Mouse (Mus musculus): ENCODE measurements around the gene Mansc4.

The Mansc4 gene

GRCm38 (mm10) chr6:147086594-147087225 is at the start of gene Mansc4:
Gene Mansc4, minus strand, starts transcription at chr6:147087032.
- TF ChIP-seq GATA4 (IDR thresholded peaks at IDR 0.05; ENCODE audit: insufficient replicate concordance, low read length): no peak

GRCm38 (mm10) chr6:147127239-147127638 is 40.4 kb upstream of the Mansc4 start:
- no peak for TF ChIP-seq GATA4 (IDR thresholded peaks at IDR 0.05; ENCODE audit: insufficient replicate concordance, low read length)

GRCm38 (mm10) chr6:147121320-147121719 is 34.5 kb upstream of the Mansc4 start:
- TF ChIP-seq GATA4 (IDR thresholded peaks at IDR 0.05; ENCODE audit: insufficient replicate concordance, low read length): no peak

- TF ChIP-seq GATA4 (IDR thresholded peaks at IDR 0.05; ENCODE audit: insufficient replicate concordance, low read length): no peak
Observed at GRCm38 (mm10) chr6:147118190-147118589, 31.4 kb upstream of the Mansc4 start.

- no peak for TF ChIP-seq GATA4 (IDR thresholded peaks at IDR 0.05; ENCODE audit: insufficient replicate concordance, low read length)
Observed at GRCm38 (mm10) chr6:147117764-147118163, 30.9 kb upstream of the Mansc4 start.

GRCm38 (mm10) chr6:147116579-147116978 is 29.7 kb upstream of the Mansc4 start:
- no peak for TF ChIP-seq GATA4 (IDR thresholded peaks at IDR 0.05; ENCODE audit: insufficient replicate concordance, low read length)

GRCm38 (mm10) chr6:147109283-147109682 is 22.5 kb upstream of the Mansc4 start:
- TF ChIP-seq GATA4 (IDR thresholded peaks at IDR 0.05; ENCODE audit: insufficient replicate concordance, low read length): no peak

- TF ChIP-seq GATA4 (IDR thresholded peaks at IDR 0.05; ENCODE audit: insufficient replicate concordance, low read length): no peak
Observed at GRCm38 (mm10) chr6:147106716-147107115, 19.9 kb upstream of the Mansc4 start.

- TF ChIP-seq GATA4 (IDR thresholded peaks at IDR 0.05; ENCODE audit: insufficient replicate concordance, low read length): no peak
Observed at GRCm38 (mm10) chr6:147105529-147105928, 18.7 kb upstream of the Mansc4 start.

GRCm38 (mm10) chr6:147102293-147102692 is 15.5 kb upstream of the Mansc4 start:
- TF ChIP-seq GATA4 (IDR thresholded peaks at IDR 0.05; ENCODE audit: insufficient replicate concordance, low read length): no peak

GRCm38 (mm10) chr6:147099458-147100277 is 12.8 kb upstream of the Mansc4 start:
- TF ChIP-seq GATA4 (IDR thresholded peaks at IDR 0.05; ENCODE audit: insufficient replicate concordance, low read length): no peak

GRCm38 (mm10) chr6:147097346-147097929 is 10.6 kb upstream of the Mansc4 start:
- TF ChIP-seq GATA4 (IDR thresholded peaks at IDR 0.05; ENCODE audit: insufficient replicate concordance, low read length): no peak

- no peak for TF ChIP-seq GATA4 (IDR thresholded peaks at IDR 0.05; ENCODE audit: insufficient replicate concordance, low read length)
Observed at GRCm38 (mm10) chr6:147096934-147097333, 10.1 kb upstream of the Mansc4 start.

- no peak for TF ChIP-seq GATA4 (IDR thresholded peaks at IDR 0.05; ENCODE audit: insufficient replicate concordance, low read length)
Observed at GRCm38 (mm10) chr6:147096109-147096508, 9.3 kb upstream of the Mansc4 start.

- TF ChIP-seq GATA4 (IDR thresholded peaks at IDR 0.05; ENCODE audit: insufficient replicate concordance, low read length): no peak
Observed at GRCm38 (mm10) chr6:147094771-147095170, 7.9 kb upstream of the Mansc4 start.

- no peak for TF ChIP-seq GATA4 (IDR thresholded peaks at IDR 0.05; ENCODE audit: insufficient replicate concordance, low read length)
Observed at GRCm38 (mm10) chr6:147092136-147092535, 5.3 kb upstream of the Mansc4 start.
